Mouse (Mus musculus) kidney, adult 2 months (tissue): Measurements from ENCODE around the gene Chid1. TPM values are rescaled to one million over a fixed set of nuclear protein-coding genes. Genes with fewer than 3 reads are reported as not detected.

ENCODE experiments used
- DNase-seq: peaks from one replicate; pipeline ENCODE4 v3.0.0; 2021
- H3K27ac ChIP-seq: fragments of 200-500 bp; 2 replicates; pipeline ENCODE4 v1.5.1; 2012; ENCODE audit warnings: low read depth, low read length, control low read depth, inconsistent platforms; ENCODE audit not compliant: insufficient read depth
- H3K27me3 ChIP-seq: fragments of 200-500 bp; replicated peaks from 2 replicates; pipeline ENCODE4 v1.6.1; 2012; ENCODE audit warnings: mild to moderate bottlenecking, moderate library complexity, low read length, inconsistent platforms; ENCODE audit not compliant: control insufficient read depth, insufficient read depth
- H3K36me3 ChIP-seq: fragments of 200-500 bp; 2 replicates; pipeline ENCODE4 v1.6.1; 2012; ENCODE audit warnings: mild to moderate bottlenecking, moderate library complexity, low read length, inconsistent platforms; ENCODE audit not compliant: control insufficient read depth, insufficient read depth
- H3K4me1 ChIP-seq: fragments of 200-500 bp; 2 replicates; pipeline ENCODE4 v1.6.1; 2011; ENCODE audit warnings: low read length; ENCODE audit not compliant: control insufficient read depth, insufficient read depth
- H3K4me3 ChIP-seq: fragments of 200-500 bp; 2 replicates; pipeline ENCODE4 v1.5.1; 2011; ENCODE audit warnings: mild to moderate bottlenecking, low read depth, low read length, control low read depth; ENCODE audit not compliant: insufficient read depth
- CTCF ChIP-seq: fragments of 200-500 bp; conservative IDR thresholded peaks from 2 replicates; pipeline ENCODE4 v1.5.1; 2011; ENCODE audit warnings: low read depth, mild to moderate bottlenecking, control low read depth, low read length, moderate library complexity, mixed read lengths; ENCODE audit not compliant: insufficient read depth, insufficient read length
- POLR2A ChIP-seq: fragments of 200-500 bp; IDR thresholded peaks from one replicate; pipeline ENCODE4 v1.6.1; 2011; ENCODE audit warnings: low read depth, low read length, control low read depth
- WGBS: fragments of 180-500 bp; shearing (Covaris S2); methylation state at CpG from one replicate; pipeline ENCODE4 v1.1.7; 2018; 5-methylcytosine and 5-hydroxymethylcytosine counted together
- polyA plus RNA-seq: library from polyadenylated mRNA; depleted of rRNA; stranded (reverse); fragments of >200 nt; gene quantifications from 2 replicates; pipeline ENCODE4 v1.2.3, GENCODE M21; 2012

Gene Chid1
- polyA plus RNA-seq, 1 experiment = 35.6 TPM

- Histone ChIP-seq H3K36me3 (no peaks in the 10 kb centered on the region), H3K27me3 (no peaks in the 10 kb centered on the region), H3K4me3 (no peak overlapping the region), H3K27ac (no peak overlapping the region), H3K4me1 (no peaks in the 10 kb centered on the region)
- WGBS = 96% methylated on average over 5 of the region's 5 CpGs
- no peak for DNase-seq
- TF ChIP-seq CTCF (no peak), POLR2A (no peak)
These were observed 37.1 kb downstream of the Chid1 start for GRCm38 (mm10) chr7:141502556-141502905.

GRCm38 (mm10) chr7:141501820-141502555 lies 37.7 kb downstream of the Chid1 start:
- no peak overlapping the region for H3K27ac ChIP-seq
- 86% methylated on average over 7 of the region's 7 CpGs for WGBS

GRCm38 (mm10) chr7:141497600-141497999 lies 42.1 kb downstream of the Chid1 start:
- DNase-seq = no peak
- Histone ChIP-seq H3K4me3 (no peak overlapping the region), H3K4me1 (no peaks in the 10 kb centered on the region), H3K27ac (no peak overlapping the region), H3K36me3 (no peaks in the 10 kb centered on the region; the same call in 1 of the 2 replicates), H3K27me3 (no peaks in the 10 kb centered on the region)
- TF ChIP-seq POLR2A (no peak), CTCF (no peak)
- 74% methylated on average over 3 of the region's 3 CpGs for WGBS

More at GRCm38 (mm10) chr7:141501820-141502555, 37.7 kb downstream of the Chid1 start:
- no peak for TF ChIP-seq CTCF
- no peak for TF ChIP-seq POLR2A
- Histone ChIP-seq H3K27me3 (no peaks in the 10 kb centered on the region), H3K4me1 (no peaks in the 10 kb centered on the region), H3K4me3 (no peak overlapping the region), H3K36me3 (no peaks in the 10 kb centered on the region)
- DNase-seq = no peak

- Histone ChIP-seq H3K4me3 (no peak overlapping the region), H3K36me3 (no peaks in the 10 kb centered on the region; the same call in 1 of the 2 replicates), H3K4me1 (no peaks in the 10 kb centered on the region), H3K27me3 (no peaks in the 10 kb centered on the region), H3K27ac (no peak overlapping the region)
- TF ChIP-seq CTCF = no peak
- TF ChIP-seq POLR2A = no peak
- no peak for DNase-seq
- WGBS = 84% methylated on average over 4 of the region's 4 CpGs
These were observed 43.7 kb downstream of the Chid1 start for GRCm38 (mm10) chr7:141495940-141496339.

GRCm38 (mm10) chr7:141495379-141495778 lies 44.3 kb downstream of the Chid1 start:
- H3K27ac ChIP-seq = no peak overlapping the region
- 85% methylated on average over 2 of the region's 2 CpGs for WGBS
- no peak overlapping the region for H3K4me3 ChIP-seq
- no peaks in the 10 kb centered on the region for H3K4me1 ChIP-seq
- H3K36me3 ChIP-seq = no peaks in the 10 kb centered on the region; the same call in 1 of the 2 replicates
- DNase-seq = no peak
- no peaks in the 10 kb centered on the region for H3K27me3 ChIP-seq
- TF ChIP-seq CTCF = no peak
- TF ChIP-seq POLR2A = no peak

GRCm38 (mm10) chr7:141493729-141494128 lies 45.9 kb downstream of the Chid1 start:
- 85% methylated on average over 1 of the region's 1 CpGs for WGBS
- DNase-seq = no peak
- H3K27ac ChIP-seq = no peak overlapping the region
- H3K27me3 ChIP-seq = no peaks in the 10 kb centered on the region
- no peak for TF ChIP-seq POLR2A
- TF ChIP-seq CTCF = no peak
- H3K4me1 ChIP-seq = no peaks in the 10 kb centered on the region
- no peak overlapping the region for H3K4me3 ChIP-seq
- no peaks in the 10 kb centered on the region; the same call in 1 of the 2 replicates for H3K36me3 ChIP-seq

- no peak for TF ChIP-seq CTCF
- H3K27me3 ChIP-seq = no peaks in the 10 kb centered on the region
- H3K27ac ChIP-seq = no peak overlapping the region
- 91% methylated on average over 5 of the region's 5 CpGs for WGBS
- H3K4me1 ChIP-seq = no peaks in the 10 kb centered on the region
- H3K36me3 ChIP-seq = no peaks in the 10 kb centered on the region; the same call in 1 of the 2 replicates
- no peak overlapping the region for H3K4me3 ChIP-seq
- DNase-seq = no peak
These were observed 46.9 kb downstream of the Chid1 start for GRCm38 (mm10) chr7:141492738-141493137.
